Mouse (Mus musculus): ENCODE data around the gene Pipox. TPM values are rescaled to one million over a fixed set of nuclear protein-coding genes. Genes with fewer than 3 reads are reported as not detected.

Gene Pipox
- polyA plus RNA-seq, 1 experiment = not detected

GRCm38 (mm10) chr11:77858589-77858988, 35.3 kb downstream of the Pipox start:
- H3K4me1 ChIP-seq (ENCODE audit: control insufficient read depth) = no peaks in the 10 kb centered on the region; the same call in none of the 2 replicates
- no peaks in the 10 kb centered on the region for H3K9me3 ChIP-seq (ENCODE audit: control insufficient read depth, low read length)
- no peak for TF ChIP-seq GATA1 (IDR thresholded peaks at IDR 0.05; ENCODE audit: low read length)
- no peaks in the 10 kb centered on the region for H3K27me3 ChIP-seq (ENCODE audit: control insufficient read depth)
- peaks cover 83% of the 10 kb centered on the region for H3K36me3 ChIP-seq (ENCODE audit: control insufficient read depth)
- H3K4me3 ChIP-seq (replicated peaks) = no peak overlapping the region

- Histone ChIP-seq H3K4me1 (ENCODE audit: control insufficient read depth) (peaks cover 2% of the 10 kb centered on the region), H3K27me3 (ENCODE audit: control insufficient read depth) (no peaks in the 10 kb centered on the region), H3K36me3 (ENCODE audit: control insufficient read depth) (peaks cover 93% of the 10 kb centered on the region), H3K4me3 (replicated peaks) (no peak overlapping the region), H3K9me3 (ENCODE audit: control insufficient read depth, low read length) (no peaks in the 10 kb centered on the region)
- TF ChIP-seq TAL1 (IDR thresholded peaks at IDR 0.05; ENCODE audit: low read length) = no peak
- TF ChIP-seq GATA1 (IDR thresholded peaks at IDR 0.05; ENCODE audit: low read length) = no peak
Measured at GRCm38 (mm10) chr11:77857089-77857488, 36.8 kb downstream of the Pipox start.

- Histone ChIP-seq H3K36me3 (ENCODE audit: control insufficient read depth) (peaks cover 94% of the 10 kb centered on the region), H3K9me3 (ENCODE audit: control insufficient read depth, low read length) (no peaks in the 10 kb centered on the region), H3K4me3 (replicated peaks) (no peak overlapping the region), H3K4me1 (ENCODE audit: control insufficient read depth) (peaks cover 2% of the 10 kb centered on the region), H3K27me3 (ENCODE audit: control insufficient read depth) (no peaks in the 10 kb centered on the region)
- TF ChIP-seq GATA1 (IDR thresholded peaks at IDR 0.05; ENCODE audit: low read length) (no peak), TAL1 (IDR thresholded peaks at IDR 0.05; ENCODE audit: low read length) (no peak)
Measured at GRCm38 (mm10) chr11:77855396-77855795, 38.5 kb downstream of the Pipox start.

- H3K9me3 ChIP-seq (ENCODE audit: control insufficient read depth, low read length) = no peaks in the 10 kb centered on the region
- no peak for TF ChIP-seq TAL1 (IDR thresholded peaks at IDR 0.05; ENCODE audit: low read length)
- TF ChIP-seq GATA1 (IDR thresholded peaks at IDR 0.05; ENCODE audit: low read length) = no peak
- no peaks in the 10 kb centered on the region for H3K27me3 ChIP-seq (ENCODE audit: control insufficient read depth)
- H3K4me3 ChIP-seq (replicated peaks) = no peak overlapping the region
- H3K4me1 ChIP-seq (ENCODE audit: control insufficient read depth) = peaks cover 2% of the 10 kb centered on the region
- H3K36me3 ChIP-seq (ENCODE audit: control insufficient read depth) = peaks cover 94% of the 10 kb centered on the region
Measured at GRCm38 (mm10) chr11:77854641-77855040, 39.3 kb downstream of the Pipox start.

- TF ChIP-seq TAL1 (IDR thresholded peaks at IDR 0.05; ENCODE audit: low read length) (no peak), GATA1 (IDR thresholded peaks at IDR 0.05; ENCODE audit: low read length) (no peak)
- no peak overlapping the region for H3K4me3 ChIP-seq (replicated peaks)
- peaks cover 94% of the 10 kb centered on the region for H3K36me3 ChIP-seq (ENCODE audit: control insufficient read depth)
Measured at GRCm38 (mm10) chr11:77852941-77853668, 40.8 kb downstream of the Pipox start.

GRCm38 (mm10) chr11:77852195-77852594, 41.7 kb downstream of the Pipox start:
- Histone ChIP-seq H3K9me3 (ENCODE audit: control insufficient read depth, low read length) (no peaks in the 10 kb centered on the region), H3K36me3 (ENCODE audit: control insufficient read depth) (peaks cover 94% of the 10 kb centered on the region)

More at GRCm38 (mm10) chr11:77852941-77853668, 40.8 kb downstream of the Pipox start:
- H3K4me1 ChIP-seq (ENCODE audit: control insufficient read depth) = peaks cover 2% of the 10 kb centered on the region
- no peaks in the 10 kb centered on the region for H3K27me3 ChIP-seq (ENCODE audit: control insufficient read depth)
- no peaks in the 10 kb centered on the region for H3K9me3 ChIP-seq (ENCODE audit: control insufficient read depth, low read length)

GRCm38 (mm10) chr11:77851483-77852010, 42.3 kb downstream of the Pipox start:
- peaks cover 2% of the 10 kb centered on the region for H3K4me1 ChIP-seq (ENCODE audit: control insufficient read depth)
- no peak overlapping the region for H3K4me3 ChIP-seq (replicated peaks)
- TF ChIP-seq TAL1 (IDR thresholded peaks at IDR 0.05; ENCODE audit: low read length) = no peak
- no peak for TF ChIP-seq GATA1 (IDR thresholded peaks at IDR 0.05; ENCODE audit: low read length)
- H3K27me3 ChIP-seq (ENCODE audit: control insufficient read depth) = no peaks in the 10 kb centered on the region
- no peaks in the 10 kb centered on the region for H3K9me3 ChIP-seq (ENCODE audit: control insufficient read depth, low read length)
- H3K36me3 ChIP-seq (ENCODE audit: control insufficient read depth) = peaks cover 94% of the 10 kb centered on the region

More at GRCm38 (mm10) chr11:77852195-77852594, 41.7 kb downstream of the Pipox start:
- no peak for TF ChIP-seq GATA1 (IDR thresholded peaks at IDR 0.05; ENCODE audit: low read length)
- TF ChIP-seq TAL1 (IDR thresholded peaks at IDR 0.05; ENCODE audit: low read length) = no peak
- Histone ChIP-seq H3K27me3 (ENCODE audit: control insufficient read depth) (no peaks in the 10 kb centered on the region), H3K4me1 (ENCODE audit: control insufficient read depth) (peaks cover 2% of the 10 kb centered on the region), H3K4me3 (replicated peaks) (no peak overlapping the region)

GRCm38 (mm10) chr11:77850401-77851244, 43.3 kb downstream of the Pipox start:
- peaks cover 94% of the 10 kb centered on the region for H3K36me3 ChIP-seq (ENCODE audit: control insufficient read depth)
- H3K9me3 ChIP-seq (ENCODE audit: control insufficient read depth, low read length) = no peaks in the 10 kb centered on the region
- H3K27me3 ChIP-seq (ENCODE audit: control insufficient read depth) = no peaks in the 10 kb centered on the region
- H3K4me3 ChIP-seq (replicated peaks) = no peak overlapping the region
- peaks cover 2% of the 10 kb centered on the region for H3K4me1 ChIP-seq (ENCODE audit: control insufficient read depth)
- TF ChIP-seq GATA1 (IDR thresholded peaks at IDR 0.05; ENCODE audit: low read length) (no peak), TAL1 (IDR thresholded peaks at IDR 0.05; ENCODE audit: low read length) (no peak)

GRCm38 (mm10) chr11:77849151-77849550, 44.7 kb downstream of the Pipox start:
- H3K36me3 ChIP-seq (ENCODE audit: control insufficient read depth) = peaks cover 96% of the 10 kb centered on the region

More at GRCm38 (mm10) chr11:77849151-77849550, 44.7 kb downstream of the Pipox start:
- Histone ChIP-seq H3K4me1 (ENCODE audit: control insufficient read depth) (peaks cover 2% of the 10 kb centered on the region; the same call in 1 of the 2 replicates), H3K4me3 (replicated peaks) (no peak overlapping the region), H3K9me3 (ENCODE audit: control insufficient read depth, low read length) (no peaks in the 10 kb centered on the region), H3K27me3 (ENCODE audit: control insufficient read depth) (no peaks in the 10 kb centered on the region)
- TF ChIP-seq GATA1 (IDR thresholded peaks at IDR 0.05; ENCODE audit: low read length) (no peak), TAL1 (IDR thresholded peaks at IDR 0.05; ENCODE audit: low read length) (no peak)
